Comparison of ENCODE assay signal across 8 mouse cellular contexts in genomic region chr6:87186988-87187387, GRCm38 (mm10).
DNase-seq lines count a peak whose midpoint lies in the region; ATAC-seq and TF ChIP-seq lines count a peak whose summit lies in the region.

No protein-coding gene starts in this region.

- no peak overlapping the region for H3K4me3 ChIP-seq in cortical plate, adult 2 months (ENCODE audit: insufficient read depth, low read length)
- no peak overlapping the region for H3K4me3 ChIP-seq in neural tube, embryonic 15.5 days (replicated peaks)

- H3K36me3 ChIP-seq in neural tube, embryonic 15.5 days, result no peaks in the 10 kb centered on the region; the same call in 1 of the 2 replicates

- H3K27me3 ChIP-seq in neural tube, embryonic 15.5 days (replicated peaks), result no peaks in the 10 kb centered on the region

- TF ChIP-seq POLR2A in cortical plate, adult 2 months (IDR thresholded peaks at IDR 0.05; ENCODE audit: extremely low read depth, insufficient read depth, low read length), result no peak

- H3K9me3 ChIP-seq in neural tube, embryonic 15.5 days (replicated peaks), result no peaks in the 10 kb centered on the region

- peak overlapping the region; percentile 20; the same call in 1 of the 2 replicates for H3K27ac ChIP-seq in cortical plate, adult 2 months (ENCODE audit: insufficient read depth, low read length)
- H3K27ac ChIP-seq in neural tube, embryonic 15.5 days (replicated peaks), result peak overlapping the region; percentile 15; the same call in 1 of the 2 replicates

- no peak for TF ChIP-seq CTCF in cortical plate, adult 2 months (IDR thresholded peaks at IDR 0.05; ENCODE audit: extremely low read depth, insufficient read depth, low read length)

- no peak for ATAC-seq in neural tube, embryonic 15.5 days (ENCODE audit: low FRiP score)

- H3K4me2 ChIP-seq in neural tube, embryonic 15.5 days, result no peak overlapping the region

- DNase-seq in kidney, adult 11 months, result peak; percentile 14
- no peak for DNase-seq in kidney, adult 8-10 months
- peak; percentile 32 for DNase-seq in heart, adult 8-10 months (ENCODE audit: low spot score)
- peak; percentile 45 to 53 for DNase-seq in layer of hippocampus, adult 8-10 months (ENCODE audit: low spot score in 2 of 2)
- DNase-seq in ovary, postnatal 14 days (ENCODE audit: low spot score), result no peak
- DNase-seq in T-cell, adult 2 months (ENCODE audit: low spot score), result no peak

- peaks cover 8% of the 10 kb centered on the region for H3K4me1 ChIP-seq in cortical plate, adult 2 months (ENCODE audit: control insufficient read depth, insufficient read depth, low read length)
- peaks cover 25% of the 10 kb centered on the region for H3K4me1 ChIP-seq in neural tube, embryonic 15.5 days

- H3K9ac ChIP-seq in neural tube, embryonic 15.5 days (replicated peaks), result no peak overlapping the region

- 59% methylated on average over 12 of the region's 12 CpGs for WGBS in neural tube, embryonic 15.5 days

Comparison
In these comparisons a context has a peak if more than half of its experiments do, and no peak if none do; other contexts are left out.
1. DNase-seq: peak in kidney, adult 11 months (single experiment), heart, adult 8-10 months (single experiment) and layer of hippocampus, adult 8-10 months (2 of 2); none in kidney, adult 8-10 months (0 of 2), ovary, postnatal 14 days (single experiment) and T-cell, adult 2 months (single experiment).